Mouse (Mus musculus) layer of hippocampus, postnatal 36 days (tissue): Measurements from ENCODE around the gene Fbxl8. TPM values are rescaled to one million over a fixed set of nuclear protein-coding genes. Genes with fewer than 3 reads are reported as not detected.

Experiments used
- DNase-seq, 2 experiments: peaks; one replicate each; pipeline ENCODE4 v3.0.0; 2022
- microRNA-seq, 2 experiments: library from miRNA; unstranded; fragments of <30 nt; microRNA quantifications; one replicate each; pipeline ENCODE4 v1.2.0; 2021
- total RNA-seq, 2 experiments: library from RNA; stranded (reverse); gene quantifications; 2 replicates each; pipeline ENCODE4 v1.2.3; 2021

The Fbxl8 gene
- total RNA-seq, 2 experiments from 2014 or later = 1.0 TPM

DNA sequence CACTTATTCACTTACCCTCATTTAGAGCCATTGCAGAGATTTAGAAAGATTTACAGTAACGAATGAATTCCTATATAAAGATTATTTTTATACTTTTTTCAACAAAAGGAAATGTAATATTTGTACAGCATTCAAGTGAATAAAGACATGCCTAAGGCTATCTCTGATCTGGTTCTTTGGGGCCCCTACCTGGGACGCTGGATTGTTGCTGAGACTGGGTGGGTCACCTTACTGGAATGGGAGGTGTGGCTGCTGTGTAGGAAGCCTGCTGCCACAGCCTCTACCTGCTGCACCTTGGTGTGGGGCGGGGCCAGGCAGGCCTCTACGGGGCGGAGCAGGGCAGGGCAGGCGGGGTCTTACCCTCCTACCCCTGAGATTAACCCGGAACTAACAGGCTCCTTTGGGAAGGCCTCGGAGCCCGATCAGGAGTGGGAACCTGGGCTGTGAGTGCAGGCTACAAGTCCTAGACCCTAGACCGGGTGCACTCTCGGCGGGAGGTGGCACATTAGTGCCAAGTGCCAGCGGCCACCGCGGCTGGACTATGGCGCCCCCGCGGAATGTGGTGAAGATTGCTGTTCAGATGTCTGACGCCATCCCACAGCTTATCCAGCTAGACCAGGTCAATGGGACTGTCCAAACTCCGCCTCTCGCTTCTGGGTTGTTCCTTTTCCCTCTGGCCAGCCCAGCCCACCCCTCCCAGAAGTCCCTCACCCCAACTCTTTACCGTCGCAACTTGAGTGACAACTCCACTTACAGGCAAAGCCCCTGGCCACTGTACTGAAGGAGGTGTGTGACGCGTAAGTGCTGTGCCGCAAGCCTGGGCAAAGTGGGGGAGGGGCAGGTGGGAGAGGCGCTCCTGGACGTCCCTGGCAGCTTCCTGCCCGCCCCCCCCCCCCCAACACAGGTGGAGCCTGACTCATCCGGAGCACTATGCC lies 41.0 kb downstream of the Fbxl8 start, which contains the start of gene Elmo3:
TSS of gene Elmo3 (plus strand) at position 391 of the 935 bp plus-strand sequence.
- peak in 1 of 2 experiments; percentile 40 for DNase-seq

DNA sequence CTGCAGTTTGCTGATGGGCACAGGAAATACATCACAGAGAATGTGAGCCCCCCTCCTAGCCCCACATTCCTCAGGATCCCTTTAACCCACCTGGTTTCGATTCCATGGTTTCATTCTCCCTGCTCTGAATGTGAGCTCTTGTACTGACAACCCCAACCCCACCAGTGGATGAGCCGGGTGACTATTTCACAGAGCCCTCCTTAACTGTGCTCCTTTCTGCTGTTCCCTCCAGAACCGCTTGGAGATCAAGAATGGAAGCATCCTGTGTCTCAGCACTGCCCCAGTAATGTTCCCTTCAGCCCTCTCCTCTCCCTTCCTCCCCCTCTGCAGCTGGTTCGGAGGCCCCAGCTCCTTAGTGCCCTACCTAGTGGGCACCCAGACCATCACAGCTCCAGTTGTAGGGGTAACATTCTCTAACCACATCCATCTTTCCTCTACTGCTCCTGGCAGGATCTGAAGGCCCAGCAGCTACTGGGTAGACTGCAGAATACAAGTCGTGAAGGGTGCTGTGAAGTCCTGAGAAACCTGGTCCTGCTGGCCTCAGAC lies 41.8 kb downstream of the Fbxl8 start:
- DNase-seq = no peak

DNA sequence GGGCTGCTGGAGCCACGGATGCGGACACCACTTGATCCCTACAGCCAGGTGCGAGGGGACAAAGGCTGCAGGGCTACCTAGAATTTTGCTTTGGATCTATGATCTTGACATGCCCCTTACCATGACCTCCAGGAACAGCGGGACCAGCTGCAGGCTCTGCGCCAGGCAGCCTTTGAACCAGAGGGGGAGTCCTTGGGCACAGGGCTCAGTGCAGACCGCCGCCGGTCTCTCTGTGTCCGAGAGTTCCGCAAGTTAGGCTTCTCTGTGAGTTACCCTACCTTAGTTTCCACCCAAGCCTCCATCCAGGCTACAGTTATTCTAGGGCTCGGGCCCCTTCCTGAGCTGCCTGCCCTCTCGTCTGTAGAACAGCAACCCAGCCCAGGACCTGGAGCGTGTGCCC lies 43.2 kb downstream of the Fbxl8 start:
- DNase-seq = no peak

DNA sequence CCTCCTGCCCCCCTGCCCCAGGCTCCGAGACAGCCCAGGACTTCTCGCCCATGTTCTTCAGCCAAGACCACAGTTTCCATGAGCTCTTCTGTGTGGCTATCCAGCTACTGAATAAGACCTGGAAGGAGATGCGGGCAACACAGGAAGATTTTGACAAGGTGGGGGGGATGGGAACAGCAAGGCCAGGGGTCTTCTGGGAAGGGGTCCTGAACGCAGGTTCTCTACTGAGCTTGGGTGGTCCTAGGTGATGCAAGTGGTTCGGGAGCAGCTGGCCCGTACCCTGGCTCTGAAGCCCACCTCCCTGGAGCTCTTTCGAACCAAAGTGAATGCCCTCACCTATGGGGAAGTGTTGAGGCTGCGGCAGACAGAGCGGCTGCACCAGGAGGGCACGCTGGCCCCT lies 44.0 kb downstream of the Fbxl8 start:
- DNase-seq = no peak

DNA sequence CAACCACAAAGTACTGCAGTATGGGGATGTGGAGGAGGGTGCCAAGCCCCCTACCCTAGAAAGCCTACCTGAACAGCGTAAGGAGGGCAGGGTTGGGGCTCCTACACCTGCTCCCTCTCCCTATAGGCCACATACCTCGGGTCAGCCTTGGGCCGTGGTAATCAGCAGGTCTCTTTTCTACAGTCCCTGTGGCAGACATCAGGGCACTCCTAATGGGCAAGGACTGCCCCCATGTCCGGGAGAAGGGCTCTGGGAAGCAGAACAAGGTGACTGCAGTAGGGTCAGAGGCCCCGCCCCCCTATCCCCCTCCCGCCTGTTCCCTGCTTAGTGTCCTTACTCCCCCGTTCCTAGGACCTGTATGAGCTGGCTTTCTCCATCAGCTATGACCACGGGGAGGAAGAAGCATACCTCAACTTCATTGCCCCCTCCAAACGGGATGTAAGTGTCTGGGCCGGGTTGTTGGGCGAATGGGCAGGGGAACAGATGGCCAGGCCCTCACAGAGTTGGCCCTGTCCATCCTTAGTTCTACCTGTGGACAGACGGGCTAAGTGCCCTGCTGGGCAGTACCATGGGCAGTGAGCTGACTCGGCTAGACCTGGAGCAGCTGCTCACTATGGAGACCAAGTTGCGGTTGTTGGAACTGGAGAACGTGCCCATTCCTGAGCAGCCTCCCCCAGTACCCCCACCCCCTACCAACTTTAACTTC lies 44.8 kb downstream of the Fbxl8 start:
- DNase-seq = no peak

DNA sequence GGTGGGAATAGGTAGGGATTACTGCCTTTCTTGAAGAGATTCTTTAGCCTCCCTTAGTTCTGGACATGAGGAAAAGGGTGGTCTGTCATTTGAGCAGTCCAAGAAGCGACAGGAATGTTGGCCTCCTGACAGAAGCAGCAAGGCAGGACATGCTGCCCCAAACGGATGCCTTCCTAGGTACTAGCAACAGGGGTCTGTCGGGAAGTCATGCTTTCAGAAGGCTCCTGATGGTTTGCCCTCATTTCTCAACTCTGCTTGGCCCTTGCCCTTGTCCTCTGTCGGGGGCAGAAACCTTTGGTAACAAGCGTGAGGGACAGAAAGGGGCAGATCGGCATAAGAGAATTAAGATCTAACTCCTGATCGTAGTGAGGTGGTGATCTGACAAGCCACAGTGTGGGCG lies 45.7 kb downstream of the Fbxl8 start:
- no peak for DNase-seq

DNA sequence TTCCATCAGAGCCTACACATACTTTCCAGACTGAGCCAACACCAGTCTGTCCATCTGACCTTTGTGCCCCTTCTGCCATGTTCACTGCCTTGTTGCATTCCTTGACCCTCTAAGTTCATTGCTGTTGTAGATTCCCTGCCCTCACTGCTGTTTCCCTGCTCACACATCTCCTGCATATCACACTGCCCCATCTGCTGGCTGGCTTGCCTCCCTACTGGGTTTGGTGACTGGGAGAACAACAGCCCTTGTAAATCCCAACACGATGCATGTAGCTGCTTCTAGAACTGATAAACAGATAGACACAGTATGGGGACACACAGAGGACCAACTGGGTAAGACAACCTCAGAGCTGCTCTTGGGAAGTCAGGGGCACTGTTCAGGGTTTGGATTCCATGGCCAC lies 47.3 kb downstream of the Fbxl8 start:
- no peak for DNase-seq

DNA sequence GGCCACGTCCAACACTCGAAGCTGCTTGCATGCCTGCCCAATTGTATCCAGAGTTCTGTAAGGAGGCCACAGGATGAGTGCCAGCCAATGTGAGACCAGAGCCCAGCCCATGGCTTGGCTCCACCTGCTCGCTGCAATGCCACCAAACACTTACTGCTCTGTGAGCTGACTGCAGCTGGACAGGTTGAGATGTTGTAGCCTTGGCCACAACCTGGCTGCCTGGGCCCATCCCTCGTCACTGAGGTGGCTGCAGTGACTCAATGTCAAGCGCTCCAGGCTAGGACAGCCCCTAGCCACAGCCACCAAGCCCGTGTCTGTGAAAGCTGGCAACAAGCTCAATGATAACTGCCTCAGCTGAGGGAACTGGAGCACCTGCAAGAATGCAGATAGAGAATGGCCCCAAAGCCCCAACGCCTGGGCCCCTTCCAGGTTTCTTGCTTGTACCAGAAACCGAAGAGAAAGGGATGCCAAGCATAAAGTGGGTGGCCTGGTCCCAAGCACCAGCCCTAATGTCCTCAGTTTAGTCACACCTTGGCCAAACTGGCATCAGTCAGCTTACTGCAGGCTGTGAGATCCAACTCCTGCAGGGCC lies 48.5 kb downstream of the Fbxl8 start:
- DNase-seq = no peak

DNA sequence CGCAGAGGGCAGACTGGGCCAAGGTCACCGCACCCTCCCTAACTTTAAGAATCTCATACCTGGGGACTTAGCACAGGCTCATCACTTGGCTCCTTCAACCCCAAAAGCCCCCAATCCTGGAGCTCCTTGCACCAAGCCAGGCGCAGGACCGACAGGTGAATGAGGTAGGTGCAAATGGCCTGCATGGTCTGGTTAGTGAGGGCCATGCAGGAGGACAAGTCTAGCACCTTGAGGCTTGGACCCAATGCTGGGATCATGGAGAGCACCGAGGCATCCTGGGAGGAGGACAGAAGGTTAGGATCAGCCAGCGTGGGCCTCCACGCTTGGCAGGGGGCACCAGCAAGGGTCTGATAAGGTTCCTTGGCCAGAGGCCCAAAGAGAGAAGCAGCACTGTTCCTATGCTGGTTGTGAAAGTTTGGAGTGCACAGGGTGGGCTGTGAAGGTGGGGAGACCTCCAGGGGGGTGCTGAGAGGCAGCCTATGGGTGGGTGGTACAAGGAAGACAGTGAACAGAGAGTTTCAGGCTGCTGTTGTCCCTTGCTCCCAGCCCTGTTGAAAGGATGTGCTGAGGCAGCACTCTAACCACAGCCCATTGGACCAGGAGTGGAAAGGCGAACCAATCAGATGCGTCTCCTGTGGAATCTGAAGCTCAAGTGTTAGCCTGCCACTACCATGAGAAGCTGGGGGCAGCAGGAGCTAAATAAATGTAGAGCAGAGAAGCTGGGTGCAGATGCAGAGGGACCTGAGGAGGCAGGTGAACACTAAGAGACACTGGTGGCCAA lies 49.4 kb downstream of the Fbxl8 start:
- DNase-seq = no peak

DNA sequence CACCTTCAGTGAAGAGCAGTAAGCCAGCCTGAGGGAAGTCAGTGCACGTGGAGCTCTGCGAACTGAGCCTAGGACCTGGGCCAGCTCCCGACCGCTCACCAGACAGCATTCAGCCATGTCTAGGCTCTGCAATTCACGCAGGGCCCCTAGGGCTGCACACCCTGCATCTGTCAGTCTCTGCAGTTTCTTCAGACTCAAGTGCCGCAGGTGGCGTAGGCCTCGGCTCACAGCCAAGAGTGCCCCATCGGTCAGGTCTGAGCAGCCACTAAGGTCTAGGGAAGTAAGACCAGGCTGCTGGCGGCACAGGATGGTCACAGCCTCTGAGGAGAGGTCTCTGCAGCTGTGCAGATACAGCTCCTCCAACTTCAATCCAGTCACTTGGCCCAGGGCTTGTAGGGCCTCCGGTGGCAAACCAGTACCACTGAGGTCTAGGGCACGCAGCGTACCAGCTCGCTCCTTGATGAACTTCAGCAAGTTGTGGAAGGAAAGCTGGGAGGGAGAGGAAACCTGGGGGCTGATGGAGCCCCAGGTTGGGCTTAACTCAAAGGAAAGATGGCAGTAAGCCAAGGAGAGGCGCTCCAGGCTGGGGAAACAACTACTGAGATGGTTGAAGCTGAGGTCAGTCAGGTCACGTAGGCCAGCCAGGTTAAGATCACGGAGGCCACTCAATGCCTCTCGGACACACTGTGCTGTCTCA lies 50.8 kb downstream of the Fbxl8 start:
- no peak for DNase-seq

DNA sequence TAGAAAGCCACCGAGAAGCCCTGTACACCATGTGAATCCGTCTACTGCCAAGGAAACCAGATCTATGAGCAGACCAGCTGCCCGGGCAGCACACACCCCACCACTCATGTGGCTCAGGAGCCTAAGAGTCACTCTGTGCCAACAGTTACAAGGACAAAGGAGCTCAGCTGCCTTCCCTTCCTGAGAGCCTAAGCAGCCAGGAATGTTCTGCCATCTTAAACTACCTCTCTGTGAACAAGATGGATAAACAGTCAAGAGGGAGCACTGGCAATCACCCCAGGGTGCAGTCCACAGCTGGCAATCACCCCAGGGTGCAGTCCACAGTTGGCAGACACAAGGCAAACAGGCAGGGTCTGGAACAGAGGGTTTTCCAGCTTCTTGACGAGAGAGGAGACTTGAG lies 53.5 kb downstream of the Fbxl8 start:
- DNase-seq = no peak

DNA sequence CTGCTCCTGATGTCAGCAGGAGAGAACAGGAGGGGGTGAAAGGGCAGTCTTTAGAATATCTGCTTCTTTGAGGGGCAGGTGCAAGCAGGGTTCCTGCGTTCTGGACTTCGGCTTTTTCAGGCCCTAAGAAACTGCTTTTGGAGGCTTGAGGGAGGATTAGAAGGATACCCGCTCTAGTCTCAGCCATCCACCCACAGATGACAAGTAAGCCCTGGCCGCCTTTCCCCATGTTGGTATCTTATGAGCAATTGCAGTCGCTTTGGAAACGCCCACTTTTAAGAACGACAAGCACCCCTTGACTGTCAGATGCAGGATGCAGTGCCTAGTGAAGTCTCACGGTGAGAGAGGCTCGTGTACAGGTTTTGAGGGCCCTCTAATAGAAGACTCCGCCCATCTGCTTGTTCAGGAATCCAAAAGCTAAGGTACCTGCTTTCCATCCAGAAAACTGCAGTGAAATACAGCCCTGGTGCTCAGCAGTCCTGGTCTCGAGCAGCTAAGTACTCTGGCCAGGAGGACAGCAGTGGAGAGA lies 54.3 kb downstream of the Fbxl8 start:
- no peak for DNase-seq

Small RNA genes within 50 kb of the gene (microRNA-seq; reads per million reads assigned to microRNA genes)
- 0 reads per million in 2 experiments for gene Gm27320
- gene Mir328 = 9,820 to 11,558 reads per million in 2 experiments

Other genes with a start within 250 kb of the Fbxl8 start
- not detected for gene Ces3a, start 216.0 kb upstream of the Fbxl8 start, total RNA-seq
- not detected for gene Ces3b, start 180.9 kb upstream of the Fbxl8 start, total RNA-seq
- gene Ces4a, start 132.8 kb upstream of the Fbxl8 start, total RNA-seq = not detected
- gene Cbfb, start 94.0 kb upstream of the Fbxl8 start, total RNA-seq = 10 to 100 TPM; 20.1 to 24.7 TPM
- 10 to 100 TPM; 36.5 to 39.2 TPM for gene D230025D16Rik, start 39.5 kb upstream of the Fbxl8 start, total RNA-seq
- gene B3gnt9, start 9.5 kb upstream of the Fbxl8 start, total RNA-seq = 1 to 10 TPM; 2.2 to 2.6 TPM
- gene Tradd, start within 50 bp of the Fbxl8 start, total RNA-seq = 1 to 10 TPM; 8.2 to 9.0 TPM
- 1 to 10 TPM; 4.9 to 7.0 TPM for gene Hsf4, start 5.2 kb downstream of the Fbxl8 start, total RNA-seq
- 1 to 10 TPM; 6.9 to 9.1 TPM for gene Nol3, start 11.5 kb downstream of the Fbxl8 start, total RNA-seq
- 10 to 100 TPM; 20.5 to 23.4 TPM for gene 4931428F04Rik, start 25.2 kb downstream of the Fbxl8 start, total RNA-seq
- gene Exoc3l, start 31.5 kb downstream of the Fbxl8 start, total RNA-seq = 1 to 10 TPM; 1.3 to 1.7 TPM
- gene E2f4, start 33.0 kb downstream of the Fbxl8 start, total RNA-seq = 10 to 100 TPM; 35.3 to 36.7 TPM
- gene Elmo3, start 41.0 kb downstream of the Fbxl8 start, total RNA-seq = under 1 TPM; 0.77 to 0.81 TPM
- 1 to 10 TPM; 5.9 to 7.8 TPM for gene Lrrc29, start 61.6 kb downstream of the Fbxl8 start, total RNA-seq
- 10 to 100 TPM; 44.1 to 47.9 TPM for gene Tmem208, start 61.7 kb downstream of the Fbxl8 start, total RNA-seq
- 1 to 10 TPM; 1.8 to 1.9 TPM for gene Fhod1, start 83.3 kb downstream of the Fbxl8 start, total RNA-seq
- 10 to 100 TPM; 12.2 to 13.7 TPM for gene Slc9a5, start 84.2 kb downstream of the Fbxl8 start, total RNA-seq
- gene Plekhg4, start 108.6 kb downstream of the Fbxl8 start, total RNA-seq = 1 to 10 TPM; 1.2 to 2.1 TPM
- gene Kctd19, start 148.9 kb downstream of the Fbxl8 start, total RNA-seq = not detected
- gene Lrrc36, start 148.9 kb downstream of the Fbxl8 start, total RNA-seq = under 1 TPM; 0.27 to 0.81 TPM
- gene Tppp3, start 206.9 kb downstream of the Fbxl8 start, total RNA-seq = 10 to 100 TPM; 31.9 TPM
- gene Zdhhc1, start 232.3 kb downstream of the Fbxl8 start, total RNA-seq = 10 to 100 TPM; 32.8 to 37.6 TPM